Mouse (Mus musculus) heart, adult 8-10 months (tissue): Measurements from ENCODE around the gene Nudt22. TPM values are rescaled to one million over a fixed set of nuclear protein-coding genes. Genes with fewer than 3 reads are reported as not detected.

Source experiments
- DNase-seq: peaks from one replicate; pipeline ENCODE4 v3.0.0; 2022; ENCODE audit warnings: low spot score
- total RNA-seq, 4 experiments: library from RNA; stranded (reverse); gene quantifications; 2 replicates each; pipeline ENCODE4 v1.2.4; 2022

Nudt22 gene
- total RNA-seq: 10 to 100 TPM; 26.8 to 34.4 (median 29.9) TPM

DNA sequence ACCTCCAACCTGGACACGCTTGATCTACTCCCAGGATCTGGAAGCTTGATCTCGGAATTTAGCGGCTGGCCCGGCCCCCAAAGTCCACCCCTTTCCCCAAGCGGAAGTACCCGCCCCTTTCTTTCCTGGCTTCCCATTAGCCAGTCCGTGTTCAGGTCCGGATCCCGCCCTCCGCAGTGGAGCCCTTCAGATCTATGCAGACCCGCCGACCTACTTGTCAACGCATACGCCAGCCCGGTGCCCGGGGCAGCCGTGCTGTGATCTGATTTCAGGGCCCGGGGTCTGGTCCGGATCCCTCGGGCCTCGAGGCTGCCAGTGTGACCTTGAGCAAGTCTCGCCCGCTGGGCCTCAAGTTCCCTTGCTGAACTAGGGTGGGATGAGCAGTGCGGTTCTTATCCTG lies at the start of gene Nudt22, which contains the start of gene Trpt1:
TSS of gene Nudt22 (minus strand) at position 112 of the 400 bp plus-strand sequence.
TSS of gene Trpt1 (plus strand) at position 126 of the 400 bp plus-strand sequence.
- DNase-seq: peak; percentile 93

DNA sequence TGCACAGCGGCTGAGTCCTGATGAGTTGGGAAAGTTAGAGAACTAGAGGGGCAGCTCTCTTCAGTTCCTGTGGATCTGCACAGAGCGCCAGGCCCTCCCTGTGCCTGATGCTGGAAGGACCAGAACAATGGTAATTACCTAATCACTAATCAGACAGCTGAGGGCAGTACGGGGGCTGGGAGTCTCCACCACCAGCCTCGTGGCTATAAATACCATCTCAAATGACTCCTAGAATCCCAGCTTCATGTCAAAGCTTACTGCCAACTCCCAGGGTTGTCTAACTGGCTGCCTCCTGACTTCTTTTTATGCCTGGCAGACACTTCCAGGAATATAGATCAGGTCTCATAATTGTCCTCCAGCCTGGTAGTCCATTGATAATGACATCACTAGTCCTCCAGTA lies 48.8 kb upstream of the Nudt22 start:
- DNase-seq: no peak

DNA sequence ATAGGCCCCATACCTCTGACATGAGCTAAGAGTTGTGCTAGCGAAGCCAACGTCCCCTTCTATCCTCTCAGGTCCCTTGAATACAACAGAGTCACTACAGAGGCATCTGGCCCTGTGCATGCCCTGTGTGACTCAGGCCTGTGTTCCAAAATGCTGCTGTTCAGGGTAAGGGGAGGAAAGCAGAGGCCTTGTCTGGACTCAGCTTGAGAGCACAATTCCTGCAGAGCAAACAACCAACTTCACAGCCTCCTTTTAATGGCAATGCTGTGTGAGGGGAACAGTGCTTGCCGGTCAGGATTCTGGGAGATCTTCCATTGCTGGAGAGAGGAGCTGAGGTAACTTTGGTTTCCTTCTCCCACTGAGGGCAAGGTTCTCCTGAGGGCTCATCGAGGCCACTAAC lies 48.4 kb upstream of the Nudt22 start:
- no peak for DNase-seq

DNA sequence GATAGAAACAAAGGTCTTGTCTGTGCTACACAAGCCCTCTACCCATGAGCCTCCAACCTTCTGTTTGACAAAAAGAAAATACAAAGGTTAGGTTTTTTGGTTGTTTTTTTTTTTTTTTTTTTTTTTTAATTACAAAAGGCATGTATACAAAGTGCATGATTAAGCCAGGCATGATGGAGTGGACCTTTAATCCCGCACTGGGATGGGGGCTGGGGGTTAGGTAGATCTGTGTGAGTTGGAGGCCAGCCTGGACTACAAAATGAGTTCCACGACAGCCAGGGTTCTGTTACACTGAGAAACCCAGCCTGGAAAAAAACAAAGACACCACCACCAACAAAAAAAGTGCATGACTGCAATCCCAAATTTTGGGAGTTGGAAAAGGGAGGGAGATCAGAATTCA lies 45.3 kb upstream of the Nudt22 start:
- no peak for DNase-seq

DNA sequence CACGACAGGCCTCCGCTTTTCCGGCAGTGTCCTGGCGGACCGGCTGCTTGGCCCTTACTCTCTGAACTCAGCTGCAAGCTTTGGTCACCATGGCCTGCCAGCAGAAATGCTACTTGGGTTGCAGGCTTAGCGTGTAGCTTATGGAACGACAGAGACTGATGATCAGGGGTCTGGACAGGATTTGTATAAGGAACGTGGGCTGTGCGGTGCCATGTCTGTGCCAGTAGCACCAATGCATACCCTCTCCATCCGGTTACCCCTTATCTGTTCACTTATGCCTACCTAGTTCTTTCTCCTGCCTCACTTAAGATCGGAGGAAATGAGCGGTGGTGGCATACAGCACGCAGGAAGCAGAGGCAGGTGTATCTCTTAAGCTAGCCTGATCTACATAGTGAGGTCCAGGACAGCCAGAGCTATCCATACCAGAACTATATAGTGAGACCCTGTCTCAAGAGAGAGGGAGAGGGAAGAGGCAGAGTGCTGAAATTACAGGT lies 44.8 kb upstream of the Nudt22 start:
- DNase-seq: no peak

DNA sequence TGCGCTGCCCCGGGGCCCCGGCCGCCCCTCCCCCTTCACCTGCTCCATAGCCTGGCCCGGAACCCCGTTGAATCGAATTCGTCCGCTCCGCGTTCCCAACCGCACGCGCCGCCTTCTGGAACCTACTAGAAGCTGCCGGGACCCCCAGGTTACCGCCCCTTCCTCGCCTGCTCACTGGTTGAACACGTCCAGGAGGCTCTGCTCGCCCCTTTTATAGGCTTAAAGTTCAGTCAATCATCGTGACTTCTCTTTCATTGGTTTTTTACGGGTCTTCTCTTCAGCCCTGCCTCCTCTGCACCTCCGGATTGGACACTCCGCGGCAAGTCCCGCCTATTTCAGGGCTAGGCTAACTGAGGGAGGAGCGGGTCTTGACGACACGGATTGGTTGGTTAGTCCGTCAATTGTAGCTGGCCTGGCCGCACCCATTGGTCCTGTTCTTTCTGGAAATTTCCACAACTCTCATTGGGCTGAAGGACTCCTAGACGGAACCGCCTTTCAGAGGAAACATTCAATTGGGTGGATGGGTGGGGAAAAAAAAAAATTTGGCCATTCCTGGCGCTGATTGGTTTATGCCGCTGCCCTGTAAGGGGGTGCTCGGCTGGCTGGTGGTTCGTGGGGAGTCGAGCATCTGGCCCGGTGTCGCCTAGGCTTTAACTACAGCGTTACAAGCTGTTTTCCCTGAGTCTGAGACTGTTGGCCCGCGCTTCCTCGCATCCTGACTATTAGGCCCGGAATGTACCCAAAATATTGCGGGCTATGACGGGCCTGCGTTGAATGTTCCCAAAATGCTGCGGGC lies 44.1 kb upstream of the Nudt22 start, which contains the start of gene Stip1:
TSS of gene Stip1 (minus strand) at position 127 of the 796 bp plus-strand sequence.
- DNase-seq: peak; percentile 100

DNA sequence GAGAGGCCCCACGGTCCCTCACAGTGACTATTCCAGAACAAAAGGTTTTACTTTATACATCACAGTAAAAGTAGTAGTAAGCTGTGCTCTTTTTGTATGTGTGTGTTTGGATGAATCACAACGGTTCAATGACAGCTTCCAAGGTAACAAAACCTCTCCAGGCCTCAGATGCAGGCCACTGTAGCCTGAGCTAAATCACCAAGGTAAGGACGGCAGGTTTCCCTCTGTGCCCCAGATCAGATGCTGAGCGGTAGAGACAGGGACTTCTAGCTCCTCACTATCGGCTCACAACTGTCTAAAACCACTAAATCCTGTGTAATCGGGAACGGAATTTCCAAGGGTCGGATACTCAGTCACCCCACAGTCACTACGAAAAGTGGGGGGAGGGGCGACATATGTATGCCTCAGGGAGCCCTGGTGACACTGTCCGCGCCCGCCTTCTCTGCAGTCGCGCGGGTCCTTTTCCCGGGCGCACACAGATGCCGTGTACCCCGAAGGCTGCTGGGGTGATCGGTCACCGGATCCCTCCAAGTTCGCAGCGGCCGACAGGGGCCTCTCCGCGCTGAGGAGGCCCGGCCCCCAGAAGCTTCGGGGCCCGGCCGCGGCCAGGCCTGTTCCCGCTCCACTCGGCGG lies 43.3 kb upstream of the Nudt22 start:
- DNase-seq: peak; percentile 41

DNA sequence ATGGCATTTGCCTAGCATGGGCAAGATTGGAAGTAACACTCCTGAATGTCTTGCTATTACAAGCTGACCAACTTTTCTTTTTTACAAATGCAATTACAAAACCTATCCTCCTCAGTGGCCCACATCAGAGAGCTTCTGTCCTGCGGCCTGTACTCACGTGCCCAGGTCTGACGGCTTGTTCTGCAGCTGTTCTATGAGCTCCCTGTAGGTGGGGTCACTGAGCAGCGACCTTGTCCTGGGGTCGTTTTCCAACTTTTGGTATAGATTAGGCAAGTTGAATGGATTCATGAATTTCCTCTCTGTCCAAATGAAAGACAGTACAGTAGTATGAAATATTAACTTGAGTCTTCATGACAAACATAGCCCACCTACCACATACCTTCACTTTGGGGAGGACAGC lies 38.1 kb upstream of the Nudt22 start:
- DNase-seq: no peak

DNA sequence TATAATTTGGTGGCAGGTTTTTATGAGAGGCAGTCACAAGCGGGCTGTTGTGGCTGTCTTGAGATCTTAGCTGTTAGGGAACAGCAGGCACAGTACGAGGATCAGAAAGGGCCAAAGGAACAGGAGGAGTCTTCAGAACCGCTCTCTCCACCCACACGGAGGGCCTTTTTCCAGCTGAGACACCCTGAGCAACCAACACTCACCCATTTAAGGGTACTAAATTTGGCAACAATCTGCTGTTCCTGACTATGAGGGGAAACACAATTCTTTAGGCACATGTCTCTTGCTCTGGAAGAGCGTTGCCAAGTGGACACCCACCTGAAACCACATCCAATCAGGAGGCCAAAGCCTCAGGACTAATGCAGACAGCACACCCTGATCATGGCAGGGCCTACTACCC lies 33.6 kb upstream of the Nudt22 start:
- no peak for DNase-seq

DNA sequence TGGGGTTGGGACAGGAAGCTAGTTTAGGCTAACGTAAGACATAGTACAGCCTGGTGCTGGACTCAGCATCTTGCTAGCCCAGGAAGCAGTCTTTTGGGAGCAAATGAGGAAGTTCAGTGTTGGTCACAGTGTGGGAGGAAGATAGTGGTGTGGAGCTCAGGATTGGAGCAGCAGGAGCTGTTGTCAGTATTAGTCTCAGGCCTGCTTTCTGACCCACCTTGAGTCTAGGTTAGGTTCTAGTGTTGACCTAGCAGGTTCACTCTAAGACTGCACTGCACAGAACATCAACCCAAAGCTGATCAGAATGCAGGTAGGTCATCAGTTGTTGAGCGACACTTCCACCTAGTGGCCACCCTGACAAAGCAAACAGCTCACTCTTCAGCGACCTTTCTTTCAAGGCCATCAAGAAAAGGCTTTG lies 24.3 kb upstream of the Nudt22 start:
- peak; percentile 58 for DNase-seq

DNA sequence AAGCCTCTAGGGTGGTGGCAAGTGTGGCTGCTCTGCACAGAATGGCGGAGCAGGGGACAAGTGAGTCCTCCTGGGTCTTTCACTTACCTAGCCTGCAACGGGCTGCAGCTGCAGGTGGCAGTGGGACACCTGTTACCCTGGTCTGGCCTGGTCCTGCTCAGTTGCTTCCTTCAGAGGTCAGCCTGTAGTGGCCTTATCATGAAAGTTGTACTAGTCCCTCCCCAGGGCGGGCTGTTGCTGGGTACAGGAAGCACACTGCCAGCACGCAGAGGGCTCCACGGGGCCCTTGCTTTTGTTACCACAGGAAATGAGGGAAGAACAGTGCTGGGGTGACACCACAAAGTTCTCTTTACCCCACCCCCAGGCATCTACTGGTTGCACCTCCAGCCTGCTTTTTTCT lies 23.3 kb upstream of the Nudt22 start, which contains the start of gene Fermt3:
TSS of gene Fermt3 (minus strand) at position 279 of the 400 bp plus-strand sequence.
- DNase-seq: peak; percentile 54

DNA sequence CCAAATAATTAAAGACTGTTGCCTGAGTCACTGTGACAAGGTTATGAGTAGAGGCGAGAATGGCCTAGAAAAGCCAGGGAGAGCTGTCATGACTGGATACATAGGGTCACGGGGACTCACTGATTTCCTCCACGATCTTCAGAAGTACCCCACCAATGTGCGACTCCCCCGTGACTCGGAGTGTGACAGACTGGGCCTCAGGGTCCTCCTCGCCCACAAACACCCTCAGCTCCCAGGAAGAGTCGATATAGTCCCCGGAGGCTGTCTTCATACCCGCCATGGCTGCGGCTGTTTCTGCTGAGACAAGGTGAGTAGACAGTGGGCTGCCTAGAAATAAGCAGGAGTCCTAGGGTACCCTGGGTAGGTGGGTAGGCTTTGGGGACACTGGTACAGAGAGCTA lies 22.6 kb upstream of the Nudt22 start:
- DNase-seq: no peak

DNA sequence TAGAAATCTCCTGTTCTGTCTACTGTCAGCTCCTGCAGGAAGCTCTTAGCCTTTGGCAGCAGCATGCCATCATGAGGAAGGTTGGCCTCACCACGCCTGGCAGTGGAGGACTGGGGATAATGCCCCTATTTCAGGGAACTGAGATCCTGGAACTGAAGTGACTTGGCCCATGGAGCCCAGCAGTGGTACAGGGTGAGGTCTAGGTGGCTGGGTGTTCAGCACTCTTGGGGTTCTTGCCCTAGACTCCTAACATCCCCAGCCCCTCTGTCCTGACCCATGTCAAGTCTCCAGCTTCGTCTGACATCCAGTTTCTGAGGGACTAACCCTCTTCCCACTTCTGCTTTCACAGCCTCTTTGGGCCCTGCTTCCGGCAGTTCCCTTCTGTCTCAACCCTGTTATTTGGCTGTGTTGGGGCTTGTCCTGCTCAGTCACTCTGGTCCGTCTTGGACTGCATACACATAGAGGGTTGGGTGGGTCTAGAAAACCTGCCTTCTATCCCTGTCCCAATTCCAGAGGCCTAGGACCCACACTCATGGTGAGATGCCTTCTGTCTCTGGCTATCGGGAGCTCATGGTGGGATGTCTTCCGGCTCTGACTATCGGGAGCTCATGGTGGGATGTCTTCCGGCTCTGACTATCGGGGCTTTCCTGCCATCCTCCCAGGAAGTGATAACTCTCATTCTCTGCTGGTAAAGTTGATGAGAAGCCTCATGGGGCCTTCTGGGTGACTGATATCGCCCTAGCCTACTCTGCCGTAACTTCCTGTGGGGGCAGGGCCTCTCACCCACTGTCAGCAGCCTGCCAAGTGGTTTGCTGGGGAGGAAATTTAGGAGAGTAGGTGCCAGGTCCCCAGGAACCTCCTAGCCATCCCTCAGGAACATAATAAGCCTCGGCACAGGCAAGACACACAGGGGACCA lies 21.9 kb upstream of the Nudt22 start:
- no peak for DNase-seq

DNA sequence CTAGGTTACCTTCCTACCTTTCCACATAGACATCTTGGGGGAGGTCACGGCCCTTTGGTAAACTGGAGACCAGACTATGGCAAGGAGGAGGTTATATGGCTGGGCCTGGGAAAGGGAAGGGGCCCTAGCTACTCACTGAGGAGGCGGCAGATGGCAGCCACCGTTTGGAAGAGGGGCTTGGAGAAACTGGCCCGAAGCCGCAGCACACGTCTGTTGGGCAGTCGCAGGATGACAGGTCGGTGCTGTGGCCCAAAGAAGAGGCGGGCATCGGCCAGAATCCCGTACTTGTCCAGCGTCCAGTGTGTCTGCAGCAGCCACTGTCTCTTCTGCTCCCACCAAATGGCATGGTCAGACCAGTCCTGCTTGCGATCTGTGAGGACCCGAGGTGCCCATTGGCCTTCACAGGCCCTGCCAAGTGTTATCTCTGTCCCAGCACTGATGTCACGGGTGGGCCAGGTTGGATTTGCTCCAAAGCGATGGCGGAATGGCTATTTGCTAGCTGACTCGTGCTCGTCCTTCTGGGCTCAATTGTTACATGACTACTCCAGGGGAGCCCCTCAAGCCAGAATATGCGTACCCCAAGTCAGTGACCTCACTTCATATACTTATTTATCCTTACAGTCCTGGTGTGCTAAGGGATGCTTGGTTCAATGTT lies 18.7 kb upstream of the Nudt22 start:
- no peak for DNase-seq

DNA sequence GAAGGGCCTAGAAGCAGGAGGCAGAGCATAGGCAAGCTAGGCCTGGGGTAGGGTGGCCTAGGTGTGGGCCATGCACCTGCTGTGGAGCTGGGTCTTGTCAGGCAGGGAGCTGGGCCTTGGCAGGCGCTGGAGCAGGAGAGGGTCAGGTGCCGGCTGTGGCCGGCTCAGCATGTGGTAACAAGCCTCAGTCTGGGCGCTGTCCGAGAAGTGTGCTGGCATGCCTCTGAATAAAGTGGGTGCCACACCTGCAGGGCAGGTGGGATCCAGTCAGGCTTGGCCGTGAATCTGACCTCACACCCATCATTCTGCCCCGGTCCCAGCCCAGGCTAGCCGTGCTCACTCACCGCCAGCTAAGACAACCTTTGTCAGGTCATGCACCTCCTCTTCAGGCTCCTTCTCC lies 18.1 kb upstream of the Nudt22 start:
- DNase-seq: no peak

DNA sequence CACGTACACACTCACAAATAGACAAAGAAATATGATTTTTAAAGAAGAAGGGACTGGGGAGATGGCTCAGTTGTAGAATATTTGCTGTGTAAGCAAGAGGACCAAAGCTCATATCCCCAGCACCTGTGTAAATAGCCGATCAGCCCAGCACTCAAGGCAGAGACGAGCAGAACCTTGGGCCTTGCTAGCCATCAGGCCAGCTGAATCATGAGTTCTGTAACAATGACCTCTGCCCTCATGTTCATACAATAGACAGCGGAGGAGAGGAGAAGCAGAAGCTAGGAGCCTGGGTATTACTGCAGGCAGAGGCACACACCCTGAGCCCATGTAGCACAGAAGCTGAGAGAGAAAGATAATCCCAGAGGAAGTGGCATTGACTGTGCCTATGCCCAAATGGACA lies 16.5 kb upstream of the Nudt22 start:
- DNase-seq: no peak

DNA sequence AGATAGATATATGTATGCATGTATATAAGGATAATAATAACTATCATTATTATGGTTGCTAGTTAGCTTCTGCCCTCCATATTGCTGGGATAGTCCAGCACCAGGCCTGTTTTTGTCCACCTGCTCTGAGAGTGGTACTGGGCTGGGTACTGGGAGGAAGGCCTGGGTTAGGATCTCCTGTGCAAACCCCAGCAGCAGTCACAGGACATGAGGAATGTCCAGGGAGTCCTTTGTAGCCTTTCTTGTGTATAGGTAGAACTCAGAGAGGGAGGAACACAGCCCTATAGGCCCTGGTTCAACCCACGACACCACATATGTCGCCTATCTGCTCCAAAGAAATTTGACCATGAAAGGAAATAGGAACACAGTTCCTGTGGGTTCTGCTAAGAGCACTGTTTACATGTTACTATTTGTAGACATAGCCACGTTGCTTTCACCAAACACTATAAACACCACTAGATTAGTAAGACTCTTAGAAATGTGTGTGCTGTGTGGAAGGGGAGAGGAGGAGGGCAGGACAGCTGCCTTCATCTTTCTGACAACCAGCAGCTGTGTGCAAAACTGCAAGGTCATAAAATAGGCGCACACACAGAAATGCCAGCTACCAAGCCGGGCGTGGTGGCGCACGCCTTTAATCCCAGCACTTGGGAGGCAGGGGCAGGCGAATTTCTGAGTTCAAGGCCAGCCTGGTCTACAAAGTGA lies 11.1 kb upstream of the Nudt22 start:
- no peak for DNase-seq

DNA sequence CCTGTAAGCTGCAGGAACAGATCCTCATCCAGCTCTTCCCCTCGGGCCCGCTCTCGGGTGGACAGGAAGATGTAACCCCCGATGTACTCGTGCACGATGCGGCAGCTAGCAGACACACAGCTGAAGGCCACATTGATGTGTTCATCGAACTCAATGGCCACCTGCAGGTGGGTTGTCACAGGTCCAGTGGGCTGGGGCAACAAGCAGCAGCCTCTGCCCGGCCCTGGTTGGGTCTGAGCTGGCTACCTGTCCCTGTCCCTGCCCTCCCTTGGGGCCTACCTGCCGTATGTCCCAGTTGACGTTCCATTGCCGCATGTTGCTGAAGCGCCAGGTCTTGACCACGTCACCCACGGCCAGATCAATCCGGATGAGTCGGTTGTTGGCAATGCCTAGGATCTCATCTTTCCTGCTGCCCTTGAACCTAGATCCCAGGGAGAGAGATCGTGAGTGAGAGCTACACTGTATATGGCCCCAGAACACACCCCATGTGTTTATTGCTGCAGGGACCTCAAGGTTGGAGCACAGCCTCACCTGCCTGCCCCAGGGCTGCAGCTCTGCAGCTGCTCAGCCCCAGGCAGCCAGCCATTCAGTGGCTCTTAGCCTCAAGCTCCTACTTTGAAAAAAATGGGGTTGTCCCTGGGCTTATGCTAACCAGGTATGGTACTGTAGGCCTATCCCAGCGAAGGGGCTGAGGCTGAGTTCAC lies 3.6 kb upstream of the Nudt22 start:
- DNase-seq: no peak

DNA sequence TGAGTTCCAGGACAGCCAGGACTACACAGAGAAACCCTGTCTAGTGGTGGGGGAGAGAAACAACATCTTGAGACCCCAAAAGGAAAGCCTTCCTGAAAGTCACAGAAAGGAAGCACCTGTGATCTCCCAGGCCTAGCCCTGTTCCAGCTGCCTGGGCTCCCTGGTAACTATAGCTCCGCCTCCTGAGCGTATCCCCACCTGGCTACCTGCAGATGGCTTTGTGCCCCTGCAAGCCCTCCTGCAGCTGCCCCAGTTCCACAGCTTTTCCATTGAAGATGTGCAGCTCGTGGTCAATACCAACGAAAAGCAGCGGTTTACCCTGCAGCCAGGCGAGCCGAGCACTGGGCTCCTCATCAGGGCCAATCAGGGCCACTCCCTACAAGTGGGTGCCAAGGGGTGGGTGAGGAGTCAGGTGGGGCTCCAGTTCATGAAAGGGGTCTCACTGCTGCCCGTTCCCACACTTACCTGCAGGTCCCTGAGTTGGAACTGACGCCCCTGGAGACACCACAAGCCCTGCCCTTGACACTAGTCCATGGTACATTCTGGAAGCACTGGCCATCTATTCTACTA lies 1.9 kb upstream of the Nudt22 start:
- no peak for DNase-seq
